Mouse (Mus musculus) fat pad, adult 2 months (tissue): Measurements from ENCODE around the gene Lrrc71.

ENCODE experiments used
- DNase-seq: peaks from one replicate; pipeline ENCODE4 v3.0.0-alpha.2; 2011; ENCODE audit warnings: low read depth, low spot score; ENCODE audit errors: extremely low read depth

Gene Lrrc71

DNA sequence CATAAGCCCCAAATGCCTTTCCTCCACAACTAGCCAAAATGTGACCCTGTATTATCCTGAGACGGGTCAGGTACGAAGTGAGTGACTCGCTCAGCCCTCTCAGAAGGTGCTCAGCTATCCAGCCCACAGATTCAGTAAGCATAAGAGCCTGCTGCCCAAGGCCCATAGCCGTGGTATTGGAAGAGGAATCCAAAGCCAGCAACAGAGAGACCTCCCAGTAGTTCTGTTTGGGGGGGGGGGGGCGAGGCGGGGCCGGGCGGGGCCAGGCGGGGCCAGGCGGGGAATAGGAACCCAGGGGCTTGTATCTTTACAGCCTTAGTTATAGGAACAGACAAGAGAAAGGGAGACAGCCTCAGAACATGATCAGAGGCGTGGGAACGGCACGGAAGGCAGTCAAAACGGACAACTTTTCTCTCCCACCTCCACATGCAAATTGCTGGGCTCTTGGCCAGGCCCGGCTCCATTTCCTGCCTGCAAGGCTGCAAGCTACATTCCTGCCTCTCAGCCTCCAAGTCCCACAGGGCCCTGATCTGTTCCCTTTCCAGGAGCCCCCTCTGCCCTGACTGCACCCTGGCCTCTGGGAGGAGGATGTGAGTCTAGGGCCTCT lies 15.4 kb upstream of the Lrrc71 start:
- no peak for DNase-seq

DNA sequence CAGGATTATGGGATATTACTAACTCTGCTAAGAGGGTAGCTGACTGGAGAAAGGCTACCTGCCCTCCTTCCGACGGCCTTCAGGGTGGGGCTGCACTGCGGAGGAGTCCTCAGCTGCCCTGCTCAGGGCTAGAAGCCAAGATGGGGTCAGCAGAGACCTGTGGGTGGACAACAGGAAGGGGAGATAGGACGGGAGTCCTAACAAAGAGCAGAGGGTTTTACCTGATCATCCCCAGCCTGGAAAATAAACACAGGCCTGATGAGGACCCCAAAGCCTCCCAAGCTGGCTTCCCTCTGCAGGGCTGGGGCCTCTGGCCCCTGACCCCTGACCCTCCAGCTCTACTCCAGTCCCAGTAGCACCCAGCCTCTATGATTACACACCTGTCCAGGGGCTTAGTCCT lies 14.8 kb upstream of the Lrrc71 start:
- DNase-seq: no peak

DNA sequence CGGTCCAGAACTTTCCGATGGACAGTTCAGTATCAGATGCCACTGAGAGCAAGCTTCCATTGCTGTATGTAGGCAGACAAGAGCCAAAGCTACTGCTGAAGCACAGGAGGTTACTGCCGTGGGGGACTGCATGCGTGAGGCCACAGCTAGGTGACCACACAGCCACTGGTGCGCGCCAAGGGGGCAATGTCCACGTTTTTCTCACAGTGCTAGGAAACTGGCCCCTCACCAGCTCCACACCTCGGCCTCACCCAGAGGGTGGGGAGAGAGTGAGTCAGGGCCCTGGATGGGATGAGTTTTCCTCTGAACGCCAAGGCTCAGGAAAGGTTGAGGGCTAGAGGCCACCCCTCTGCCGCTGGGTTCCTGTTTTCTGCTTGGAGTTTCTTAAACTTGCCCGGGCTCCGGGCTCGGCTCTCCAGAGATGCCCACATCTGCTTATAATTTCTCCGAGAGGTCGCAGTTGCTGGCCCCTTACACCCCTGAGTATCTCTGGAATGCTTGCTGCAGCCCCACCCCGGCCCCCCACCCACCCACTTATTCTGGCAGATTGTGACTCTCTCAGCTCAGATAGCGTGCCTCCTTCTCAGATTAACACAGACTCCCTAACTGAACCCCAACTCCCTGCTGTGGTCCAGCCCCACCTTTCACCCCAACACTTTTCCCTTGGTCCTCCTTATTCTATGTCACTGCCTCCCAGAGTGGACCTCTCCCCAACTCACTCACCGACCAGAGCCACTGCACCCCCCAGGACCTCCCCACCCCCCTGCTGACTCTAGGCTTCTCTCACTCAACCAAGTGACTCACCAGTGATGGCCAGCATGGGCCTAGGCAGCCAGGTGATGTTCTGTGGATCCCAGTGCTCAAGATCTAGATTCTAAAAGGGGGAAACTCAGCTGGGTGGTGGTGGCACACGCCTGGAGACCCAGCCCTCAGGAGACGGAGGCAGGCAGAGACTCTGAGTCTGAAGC lies 13.3 kb upstream of the Lrrc71 start:
- DNase-seq: no peak

DNA sequence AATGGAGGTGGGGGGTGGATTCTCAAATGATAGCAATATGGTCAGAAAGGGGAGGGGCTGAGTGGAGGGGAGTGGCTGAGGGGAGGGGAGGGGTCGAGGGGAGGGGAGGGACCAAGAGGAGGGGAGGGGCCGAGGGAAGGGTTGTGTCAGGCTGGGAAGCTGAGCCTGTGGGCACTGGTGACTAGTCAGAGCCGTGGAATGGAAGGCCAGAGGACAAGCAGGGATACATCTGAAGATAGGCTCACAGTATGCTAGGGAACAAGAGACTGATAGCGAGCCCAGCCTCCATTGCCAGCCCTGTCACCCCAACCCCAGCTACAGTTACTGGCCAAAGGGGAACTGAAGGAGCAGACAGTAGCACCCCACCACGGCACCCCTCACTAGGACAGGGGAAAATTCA lies 10.2 kb upstream of the Lrrc71 start:
- DNase-seq: no peak

DNA sequence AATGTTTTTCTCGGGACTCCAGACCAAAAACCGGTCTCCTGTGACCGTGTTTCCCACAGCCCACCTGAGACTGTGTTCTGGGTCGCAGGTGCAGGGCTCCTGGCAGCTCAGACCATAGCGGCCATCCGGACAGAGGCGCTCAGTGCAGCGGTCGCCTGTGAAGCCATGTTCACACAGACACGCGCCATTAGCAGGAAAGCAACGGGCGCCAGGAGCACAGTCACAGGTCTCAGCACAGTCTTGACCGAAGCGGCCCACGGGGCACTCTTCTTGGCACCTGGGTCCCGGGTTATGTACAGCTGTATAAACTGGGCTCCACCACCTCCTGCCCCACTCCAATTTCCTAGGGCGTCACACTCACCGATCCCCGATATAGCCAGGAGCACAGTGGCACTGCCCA lies 8.1 kb upstream of the Lrrc71 start:
- DNase-seq: no peak

DNA sequence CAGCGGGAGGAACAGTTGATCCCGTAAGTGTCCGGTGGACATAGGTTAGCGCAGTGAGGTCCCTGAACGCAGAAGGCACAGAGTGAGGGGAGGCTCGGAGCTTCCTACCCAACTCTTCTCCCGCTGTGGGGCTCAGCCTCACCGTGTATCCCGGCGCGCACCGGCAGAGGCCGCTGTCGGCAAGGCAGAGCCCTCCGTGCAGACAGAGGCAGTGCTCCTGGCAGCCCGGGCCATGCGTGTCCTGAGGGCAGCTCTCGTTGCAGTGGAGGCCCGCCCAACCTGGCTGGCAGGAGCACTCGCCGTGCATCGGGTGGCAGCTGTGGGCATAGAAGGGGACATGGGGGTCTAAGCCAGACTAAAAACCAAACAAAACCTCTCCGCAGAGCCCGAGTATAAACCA lies 7.5 kb upstream of the Lrrc71 start:
- DNase-seq: no peak

DNA sequence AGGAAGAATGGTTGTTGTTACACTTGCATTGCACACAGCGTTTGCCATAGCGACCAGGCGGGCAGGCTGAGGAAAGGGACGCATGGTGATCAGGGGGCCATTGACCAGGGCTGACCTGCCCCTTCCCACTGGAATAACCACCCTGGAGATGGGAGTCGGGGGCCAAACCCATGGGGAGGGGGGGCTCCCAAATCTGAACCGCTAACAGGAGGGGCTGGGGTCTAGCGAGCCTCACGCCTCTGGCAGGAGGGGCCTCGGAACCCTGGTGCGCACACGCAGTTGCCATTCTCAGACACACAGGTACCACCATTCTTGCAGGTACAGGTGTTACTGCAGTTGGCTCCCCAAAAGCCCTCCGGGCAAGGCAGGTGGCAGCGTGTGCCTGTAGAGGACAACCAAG lies 5.4 kb upstream of the Lrrc71 start:
- DNase-seq: no peak

DNA sequence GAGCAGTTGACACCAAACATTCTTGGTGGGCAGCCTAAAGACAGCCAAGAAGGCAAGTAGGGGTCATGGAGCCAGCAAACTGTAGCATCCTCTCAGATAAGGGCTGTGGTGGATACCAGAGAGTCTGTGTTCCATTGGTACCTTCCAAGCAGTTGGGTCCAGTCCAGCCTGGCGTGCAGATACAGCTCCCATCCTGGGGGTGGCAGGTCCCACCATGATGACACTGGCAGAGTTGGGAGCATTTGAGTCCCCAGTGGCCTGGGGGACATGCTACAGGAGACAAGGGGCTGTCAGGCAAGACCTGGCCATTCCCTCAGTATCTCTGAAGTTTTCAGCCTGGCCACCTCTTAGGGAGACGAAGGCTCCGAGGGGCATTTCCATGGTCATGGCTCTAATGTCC lies 4.1 kb upstream of the Lrrc71 start:
- no peak for DNase-seq

DNA sequence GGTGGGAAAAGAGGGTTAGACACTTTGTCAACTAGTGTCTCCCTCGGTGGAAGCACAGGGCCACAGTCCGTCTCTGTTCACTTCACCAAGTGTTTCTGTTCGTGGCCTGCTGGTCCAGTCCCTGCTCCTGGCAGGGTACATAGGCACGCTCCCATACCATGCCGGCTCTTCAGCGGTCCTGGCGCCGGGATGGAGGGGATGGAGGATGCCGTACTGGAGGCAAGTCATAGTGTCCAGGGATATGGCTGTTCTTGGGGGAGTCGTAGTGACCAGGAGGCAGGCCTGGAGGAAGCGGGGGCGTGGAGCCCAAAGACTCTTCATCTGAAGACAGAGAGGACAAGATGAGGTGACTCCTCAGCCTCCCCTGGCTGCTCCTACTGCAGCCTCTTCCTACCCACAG lies 1.6 kb upstream of the Lrrc71 start:
- no peak for DNase-seq

DNA sequence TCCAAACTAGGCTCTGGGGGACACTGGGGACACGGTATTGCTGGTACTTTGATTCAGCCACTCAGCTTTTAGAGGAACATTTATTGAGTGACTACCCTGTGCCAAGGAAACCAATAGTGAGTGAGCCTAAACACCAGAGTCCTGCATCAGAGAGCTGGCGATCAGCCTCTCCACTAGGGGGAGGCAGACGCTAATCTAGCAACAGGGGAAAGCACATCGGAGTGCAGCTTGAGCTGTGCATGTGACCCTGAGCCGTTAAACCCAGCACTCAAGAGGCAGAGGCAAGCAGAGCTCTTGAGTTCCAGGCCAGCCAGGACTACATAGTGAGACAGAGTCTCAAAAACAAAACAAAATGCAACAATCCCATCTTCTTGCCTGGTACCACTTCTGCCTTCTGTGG lies 611 bp upstream of the Lrrc71 start:
- no peak for DNase-seq

DNA sequence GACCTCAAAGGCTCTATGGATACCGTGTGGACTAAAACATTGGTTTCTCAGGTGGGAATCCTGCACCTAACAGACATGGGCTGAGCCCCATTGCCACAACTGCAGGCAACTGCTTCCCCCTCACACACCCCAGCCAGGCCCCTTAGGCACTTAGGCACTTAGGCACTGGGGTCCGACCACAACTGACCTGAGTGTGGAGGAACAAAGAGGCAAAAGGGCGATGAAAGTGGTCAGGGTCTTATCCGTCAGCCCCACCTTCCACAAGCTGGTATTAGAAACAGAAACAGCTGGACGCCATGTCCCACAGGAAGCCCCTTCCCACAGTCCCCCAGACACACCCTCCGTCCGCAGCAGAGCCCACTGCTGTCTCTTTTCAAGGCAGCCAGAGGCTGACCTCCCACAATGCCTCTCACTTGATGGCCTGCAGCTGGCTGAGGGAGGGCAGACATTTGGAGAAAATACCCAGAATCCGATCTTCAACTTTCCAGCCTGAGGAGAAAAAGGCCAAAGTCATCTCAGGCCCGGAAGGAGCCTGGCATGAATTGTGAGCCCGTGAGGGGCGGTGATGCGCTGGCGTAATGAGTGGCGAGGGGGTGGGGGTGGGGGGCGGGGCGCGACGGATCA lies 3.3 kb downstream of the Lrrc71 start:
- no peak for DNase-seq

DNA sequence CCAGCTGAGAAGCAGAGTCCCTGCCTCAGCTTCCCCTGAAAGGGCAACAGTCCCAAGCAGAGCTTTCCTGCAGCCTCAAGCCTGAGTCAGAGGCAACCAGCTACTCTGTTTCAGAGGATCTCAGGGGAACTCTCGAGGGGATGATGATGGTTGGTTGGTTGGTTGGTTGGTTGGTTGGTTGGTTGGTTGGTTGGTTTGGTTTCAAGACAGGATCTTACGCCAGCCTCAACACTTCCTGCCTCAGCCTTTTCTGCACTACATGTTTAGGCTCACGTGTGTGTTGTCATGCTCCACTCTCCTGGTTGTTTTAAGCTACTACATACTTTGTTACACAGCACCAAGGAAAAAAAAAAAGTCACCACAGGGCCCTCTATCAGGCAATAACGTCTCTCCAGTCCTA lies 4.5 kb downstream of the Lrrc71 start:
- DNase-seq: no peak

DNA sequence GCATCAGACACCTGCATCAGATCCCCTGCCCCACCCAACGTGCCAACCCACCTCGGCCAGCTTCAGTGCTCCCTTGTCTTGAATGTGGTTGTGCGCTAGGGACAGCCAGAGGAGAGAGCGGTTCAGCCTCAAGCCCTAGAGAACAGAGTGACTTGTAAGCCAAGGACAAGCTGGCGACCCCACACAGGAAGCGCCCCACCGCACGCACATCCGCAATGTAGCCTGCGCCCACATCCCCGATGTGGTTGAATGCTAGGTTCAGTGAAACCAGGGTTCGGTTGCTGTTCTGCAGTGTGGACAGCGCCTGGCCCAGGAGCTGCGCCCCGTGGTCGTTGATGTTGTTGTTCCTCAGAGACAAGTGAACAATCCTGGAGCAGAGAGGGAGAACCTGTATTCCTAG lies 5.7 kb downstream of the Lrrc71 start:
- no peak for DNase-seq

DNA sequence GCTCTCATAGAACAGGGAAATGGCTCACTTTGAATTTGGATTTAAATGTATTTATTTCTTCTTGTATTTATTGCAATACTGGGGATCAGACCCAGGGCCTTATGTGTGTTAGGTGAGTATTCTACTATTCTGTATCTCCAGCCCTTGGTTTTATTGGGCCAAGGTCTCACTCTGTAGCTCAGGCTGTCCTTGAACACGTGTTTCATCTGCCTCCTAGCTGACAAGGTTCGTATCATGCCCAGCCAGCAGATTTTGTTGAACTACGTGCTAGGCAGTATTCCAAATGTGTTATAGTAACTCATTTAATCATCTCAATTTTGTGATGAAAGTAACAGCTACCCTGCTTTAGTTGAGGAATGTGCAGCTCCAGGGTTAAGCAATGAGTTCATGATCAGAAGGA lies 6.4 kb downstream of the Lrrc71 start:
- no peak for DNase-seq

DNA sequence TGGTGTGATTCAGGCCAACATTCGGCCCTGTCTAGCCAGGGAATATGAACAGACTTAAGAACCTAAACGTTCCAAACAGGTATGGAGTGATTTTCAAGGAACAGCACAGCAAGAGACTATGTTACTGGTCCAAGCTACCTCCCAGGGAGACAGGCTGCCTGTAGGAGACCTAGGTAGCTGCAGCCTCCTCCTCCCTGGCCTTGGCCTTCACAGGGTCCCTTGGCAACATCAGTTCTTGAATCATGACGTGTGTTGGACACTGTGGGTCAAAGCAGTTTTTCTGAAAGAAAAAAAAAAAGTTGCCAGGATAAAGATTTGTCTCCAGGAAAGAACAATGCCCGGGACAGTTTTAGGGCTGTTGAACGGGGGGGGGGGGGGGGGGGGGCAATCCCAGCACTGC lies 9.5 kb downstream of the Lrrc71 start:
- DNase-seq: no peak

DNA sequence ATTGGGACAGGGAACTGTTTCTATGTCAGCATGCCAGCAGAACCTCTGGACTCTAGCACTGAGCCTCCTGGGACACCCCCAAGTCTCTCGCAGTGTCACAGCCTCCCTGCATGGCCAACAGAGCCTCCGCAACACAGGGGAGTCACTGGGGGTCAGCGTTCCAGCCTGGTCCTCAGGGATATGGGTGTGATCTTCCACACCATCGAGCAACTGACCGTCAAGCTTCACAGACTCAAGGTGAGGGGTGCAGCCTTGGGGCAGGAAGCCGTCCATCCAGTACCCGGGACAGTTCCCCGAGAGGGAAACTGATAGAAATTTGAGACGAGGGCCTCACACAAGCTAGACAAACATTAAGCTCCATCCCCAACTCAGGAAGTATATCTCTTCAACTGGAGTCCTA lies 13.1 kb downstream of the Lrrc71 start:
- no peak for DNase-seq

DNA sequence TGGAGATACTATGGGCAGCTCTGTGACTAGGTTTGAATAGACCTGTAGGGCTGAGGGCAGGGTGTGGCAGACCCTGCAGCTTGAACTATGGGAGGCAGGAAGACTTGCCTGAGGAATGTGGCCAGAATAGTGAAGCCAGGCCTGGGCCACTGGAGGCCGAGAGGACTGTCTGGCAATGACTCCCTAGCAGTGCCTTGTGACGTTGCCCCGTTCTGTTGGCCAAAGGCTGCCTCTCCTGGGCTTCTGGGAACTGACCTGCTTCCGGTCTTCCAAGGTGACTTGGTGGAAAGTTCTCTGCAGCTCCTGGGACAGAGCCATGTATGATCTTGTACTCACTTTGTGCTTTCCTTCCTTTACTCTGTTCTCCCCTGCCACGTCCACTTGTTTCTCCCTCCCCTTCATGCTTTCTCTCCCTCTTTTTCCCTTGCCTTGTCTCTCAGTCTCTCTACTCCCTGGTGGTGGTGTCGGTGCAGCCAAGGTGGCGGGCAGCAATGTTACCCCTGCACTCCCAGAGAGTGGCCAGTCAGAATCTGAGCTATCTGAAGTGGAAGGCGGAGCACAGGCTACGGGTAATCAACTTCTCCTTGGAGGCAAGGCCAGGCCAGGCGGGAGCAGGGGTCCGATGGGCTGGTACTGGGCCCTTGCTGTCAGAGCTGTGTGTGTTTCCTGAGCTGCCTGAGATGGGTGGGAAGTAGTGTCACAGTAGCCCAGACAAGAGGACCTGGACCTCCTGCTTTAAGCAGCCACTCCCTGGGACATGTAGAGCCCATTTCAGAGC lies 14.3 kb downstream of the Lrrc71 start:
- no peak for DNase-seq

DNA sequence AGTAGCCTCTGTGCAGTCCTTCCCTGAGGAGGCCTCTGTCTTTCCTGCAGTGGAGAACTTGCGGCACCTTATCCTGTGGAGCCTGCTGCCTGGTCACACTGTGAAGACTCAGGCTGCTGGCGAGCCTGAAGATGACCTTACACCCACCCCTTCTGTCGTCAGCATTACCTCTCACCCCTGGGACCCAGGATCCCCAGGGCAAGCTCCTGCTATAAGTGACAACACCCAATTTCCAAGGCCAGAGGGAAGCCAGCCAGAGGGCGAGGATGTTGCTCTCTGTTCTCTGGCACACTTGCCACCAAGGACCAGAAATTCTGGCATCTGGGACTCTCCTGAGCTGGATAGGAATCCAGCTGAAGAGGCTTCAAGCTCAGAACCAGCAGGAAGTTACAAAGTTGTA lies 15.3 kb downstream of the Lrrc71 start:
- no peak for DNase-seq

DNA sequence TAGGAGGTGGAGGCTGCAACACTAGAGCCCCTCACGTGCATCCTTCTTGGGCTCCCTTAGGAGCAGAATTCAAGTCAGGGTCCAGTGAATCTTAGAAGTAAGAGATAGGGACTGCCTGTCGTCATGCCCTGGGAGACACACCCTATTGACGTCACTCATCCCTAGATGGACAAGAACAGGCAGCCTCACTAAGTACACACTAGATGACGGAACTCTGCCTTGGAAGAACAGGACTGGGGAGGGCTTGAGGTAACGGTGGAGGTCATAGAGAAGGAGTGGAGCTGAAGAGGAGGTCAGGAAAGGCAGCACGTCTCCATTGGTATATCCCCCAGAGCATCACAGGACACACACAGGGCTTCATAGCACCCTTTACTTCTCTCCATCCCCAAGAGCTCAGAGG lies 19.7 kb downstream of the Lrrc71 start:
- no peak for DNase-seq

DNA sequence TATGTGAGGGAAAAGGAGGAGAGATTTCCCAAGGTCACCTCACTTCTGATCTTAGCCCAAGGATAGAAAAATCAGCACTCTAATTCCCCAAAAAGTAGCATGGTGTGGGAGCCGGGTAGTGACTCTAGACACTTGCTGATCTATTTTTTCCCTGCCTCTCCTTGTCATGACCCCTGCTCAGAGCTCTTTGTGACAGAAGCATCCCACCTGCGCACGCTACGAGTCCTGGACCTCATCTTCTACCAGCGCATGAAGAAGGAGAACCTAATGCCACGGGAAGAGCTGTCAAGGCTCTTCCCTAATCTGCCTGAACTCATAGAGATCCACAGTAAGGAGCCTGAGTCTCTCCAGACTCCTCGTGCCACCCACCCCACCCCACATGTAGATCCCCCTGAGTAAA lies 22.2 kb downstream of the Lrrc71 start:
- no peak for DNase-seq

DNA sequence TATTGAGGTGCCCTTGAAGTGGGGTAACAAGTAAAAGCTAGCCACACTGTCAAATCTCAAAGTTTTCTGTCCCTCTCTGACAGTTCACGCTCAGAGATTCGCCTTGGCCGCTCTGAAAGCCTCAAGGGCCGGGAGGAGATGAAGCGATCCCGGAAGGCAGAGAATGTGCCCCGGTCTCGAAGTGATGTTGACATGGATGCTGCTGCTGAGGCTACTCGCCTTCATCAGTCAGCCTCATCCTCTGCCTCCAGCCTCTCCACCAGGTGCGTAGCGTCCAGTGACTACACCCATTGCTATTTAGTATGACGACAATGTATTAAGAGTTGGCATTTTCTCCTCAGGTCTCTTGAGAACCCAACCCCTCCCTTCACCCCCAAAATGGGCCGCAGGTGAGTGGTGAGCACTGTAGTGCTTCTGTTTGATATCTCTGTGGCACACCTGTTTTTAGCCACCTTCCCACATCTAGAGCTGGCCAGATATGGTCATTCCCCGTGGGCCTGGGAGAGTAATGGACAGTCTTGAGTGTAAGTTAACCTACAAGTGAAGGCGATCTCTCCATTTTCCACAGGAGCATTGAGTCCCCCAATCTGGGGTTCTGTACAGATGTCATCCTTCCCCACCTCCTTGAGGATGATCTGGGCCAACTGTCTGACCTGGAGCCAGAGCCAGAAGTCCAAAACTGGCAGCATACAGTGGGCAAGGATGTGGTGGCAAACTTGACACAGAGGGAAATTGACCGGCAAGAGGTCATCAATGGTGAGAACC lies 22.8 kb downstream of the Lrrc71 start:
- DNase-seq: no peak
